ENCODE assay signal across 8 mouse cellular contexts in the genomic region with DNA sequence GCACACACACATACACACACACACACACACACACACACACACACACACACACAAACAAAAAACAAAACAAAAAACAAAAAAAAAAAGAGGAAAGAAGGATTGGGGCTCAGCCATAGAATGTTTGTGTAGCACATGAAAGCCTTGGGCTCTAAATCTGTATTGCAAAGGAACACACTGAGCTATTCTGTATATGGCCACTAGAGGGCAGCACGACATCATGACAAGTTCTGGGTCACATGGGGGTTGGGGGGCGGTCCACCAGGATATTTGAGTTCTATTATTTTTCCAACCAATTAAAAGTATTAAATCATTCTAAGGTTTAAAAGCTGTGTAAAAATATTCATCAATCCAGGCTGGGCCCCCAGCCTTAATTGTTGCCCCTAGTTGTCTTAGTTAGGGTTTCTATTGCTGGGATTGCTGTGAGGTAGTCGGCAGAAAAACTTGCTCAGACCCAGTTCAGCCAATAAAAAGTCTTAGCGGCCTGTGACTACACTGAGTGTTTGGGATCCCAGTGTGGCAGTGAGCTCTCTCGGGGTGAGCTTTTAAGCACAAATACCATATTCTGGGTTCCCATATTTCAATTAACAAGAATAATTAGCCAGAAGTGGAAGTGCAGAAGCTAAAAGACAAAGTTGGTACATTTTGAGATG. TPM values are rescaled to one million over a fixed set of nuclear protein-coding genes. Genes with fewer than 3 reads are reported as not detected.
DNase-seq lines count a peak whose midpoint lies in the region; ATAC-seq lines count a peak whose summit lies in the region.

No protein-coding gene starts in this region.

- 18% methylated on average over 5 of the region's 5 CpGs for WGBS in limb, embryonic 12.5 days
- 25% methylated on average over 5 of the region's 5 CpGs for WGBS in stomach, embryonic 16.5 days

- no peak overlapping the region for H3K9ac ChIP-seq in limb, embryonic 12.5 days (replicated peaks)
- peak overlapping the region; percentile 25; the same call in 1 of the 2 replicates for H3K9ac ChIP-seq in stomach, embryonic 16.5 days (ENCODE audit: low read length)

- H3K27ac ChIP-seq in limb, embryonic 12.5 days, result no peak overlapping the region
- no peak overlapping the region for H3K27ac ChIP-seq in stomach, embryonic 16.5 days (ENCODE audit: low read length)

- H3K4me1 ChIP-seq in limb, embryonic 12.5 days (replicated peaks), result no peaks in the 10 kb centered on the region
- 0 out of 2 replicates have a peak, but pooled peaks cover 3% of the 10 kb centered on the region for H3K4me1 ChIP-seq in stomach, embryonic 16.5 days (ENCODE audit: control insufficient read depth, insufficient read depth, low read length)

- no peaks in the 10 kb centered on the region for H3K36me3 ChIP-seq in limb, embryonic 12.5 days
- no peaks in the 10 kb centered on the region for H3K36me3 ChIP-seq in stomach, embryonic 16.5 days (ENCODE audit: control insufficient read depth, insufficient read depth, low read length)

- ATAC-seq in limb, embryonic 12.5 days (ENCODE audit: insufficient number of reproducible peaks, insufficient read depth, low FRiP score, low TSS enrichment, low read depth), result no peak
- peak; percentile 63; the same call in 1 of the 2 replicates for ATAC-seq in stomach, embryonic 16.5 days (ENCODE audit: insufficient read depth, low FRiP score)

- peaks cover 5% of the 10 kb centered on the region; the same call in 1 of the 2 replicates for H3K27me3 ChIP-seq in limb, embryonic 12.5 days
- H3K27me3 ChIP-seq in stomach, embryonic 16.5 days (ENCODE audit: control insufficient read depth, insufficient read depth, low read length), result no peaks in the 10 kb centered on the region

- H3K4me3 ChIP-seq in limb, embryonic 12.5 days (replicated peaks), result peak overlapping the region; percentile 18; the same call in 1 of the 2 replicates
- H3K4me3 ChIP-seq in stomach, embryonic 16.5 days (replicated peaks; ENCODE audit: low read length), result no peak overlapping the region

- no peaks in the 10 kb centered on the region for H3K9me3 ChIP-seq in limb, embryonic 12.5 days
- no peaks in the 10 kb centered on the region for H3K9me3 ChIP-seq in stomach, embryonic 16.5 days (replicated peaks; ENCODE audit: control insufficient read depth, low read length)

- H3K4me2 ChIP-seq in limb, embryonic 12.5 days, result peak overlapping the region; percentile 41; the same call in 1 of the 2 replicates
- H3K4me2 ChIP-seq in stomach, embryonic 16.5 days (ENCODE audit: low read depth, low read length), result peak overlapping the region; percentile 16

- DNase-seq in 3T3-L1 (ENCODE audit: low read depth, low spot score) (peak; percentile 90), ZHBTc4 (ENCODE audit: low read depth, low spot score) (peak; percentile 83)
- peak; percentile 91 for DNase-seq in embryo, embryonic 10.5 days (ENCODE audit: low spot score)
- peak; percentile 28 for DNase-seq in gastrocnemius, postnatal 25 days
- DNase-seq in kidney, adult 8-10 months, result peak; percentile 64 to 81
- peak; percentile 50 to 56 for DNase-seq in natural killer cell, adult 2 months (ENCODE audit: low spot score in 2 of 2)

RNA-seq across cellular contexts. Expression of gene Gcnt2, which starts 16.0 kb away (rescaled TPM):
- total RNA-seq in gastrocnemius, postnatal 25 days (2021), result 1 to 10 TPM; 4.9 to 5.3 TPM
- 2.1 and 2.2 TPM in 2 replicates for polyA plus RNA-seq in limb, embryonic 12.5 days (2016; fragmentation: Nextera tagmentation; extraction: Ambion mirVana)
- polyA plus RNA-seq in stomach, embryonic 16.5 days (2015; fragmentation: Nextera tagmentation; extraction: Ambion mirVana), result 9.4 and 11.3 TPM in 2 replicates

Comparison
In these comparisons a context has a peak if more than half of its experiments do, and no peak if none do; other contexts are left out.
1. DNase-seq: peak in every context shown above with its lines; median percentile 91 in embryo, embryonic 10.5 days; 90 in 3T3-L1; 83 in ZHBTc4; 72 in kidney, adult 8-10 months; 53 in natural killer cell, adult 2 months; 28 in gastrocnemius, postnatal 25 days.